Mouse (Mus musculus) thymus, adult 2 months (tissue): ENCODE data around the gene Prkce. TPM values are rescaled to one million over a fixed set of nuclear protein-coding genes. Genes with fewer than 3 reads are reported as not detected.

Source experiments
- DNase-seq: peaks from one replicate; pipeline ENCODE4 v3.0.0; 2021
- H3K27ac ChIP-seq: fragments of 200-500 bp; 2 replicates; pipeline ENCODE4 v1.5.1; 2012; ENCODE audit warnings: low read length, control low read depth; ENCODE audit not compliant: control insufficient read depth, insufficient read depth
- H3K27me3 ChIP-seq: fragments of 200-500 bp; 2 replicates; pipeline ENCODE4 v1.6.1; 2012; ENCODE audit warnings: mild to moderate bottlenecking, low read length, moderate library complexity, mixed read lengths; ENCODE audit not compliant: control insufficient read depth, insufficient read depth
- H3K36me3 ChIP-seq: fragments of 200-500 bp; 2 replicates; pipeline ENCODE4 v1.6.1; 2012; ENCODE audit warnings: mild to moderate bottlenecking, low read length, moderate library complexity; ENCODE audit not compliant: control insufficient read depth, insufficient read depth
- H3K4me1 ChIP-seq: fragments of 200-500 bp; replicated peaks from 2 replicates; pipeline ENCODE4 v1.6.1; 2012; ENCODE audit warnings: low read length; ENCODE audit not compliant: control insufficient read depth, insufficient read depth
- H3K4me3 ChIP-seq: fragments of 200-500 bp; 2 replicates; pipeline ENCODE4 v1.5.1; 2012; ENCODE audit warnings: mild to moderate bottlenecking, low read length, control low read depth, moderate library complexity; ENCODE audit not compliant: control insufficient read depth, insufficient read depth
- CTCF ChIP-seq: fragments of 200-500 bp; IDR thresholded peaks from 2 replicates; pipeline ENCODE4 v1.5.1; 2012; ENCODE audit warnings: mild to moderate bottlenecking, control low read depth, low read length, moderate library complexity, borderline replicate concordance; ENCODE audit not compliant: control insufficient read depth, poor library complexity, insufficient read depth; ENCODE audit errors: extremely low read depth
- POLR2A ChIP-seq: fragments of 200-500 bp; IDR thresholded peaks from 2 replicates; pipeline ENCODE4 v1.6.1; 2012; ENCODE audit warnings: mild to moderate bottlenecking, low read length, control low read depth, moderate library complexity; ENCODE audit not compliant: control insufficient read depth, poor library complexity, insufficient read depth; ENCODE audit errors: extremely low read depth
- WGBS: fragments of 180-500 bp; shearing (Covaris S2); methylation state at CpG from one replicate; pipeline ENCODE4 v1.1.7; 2018; 5-methylcytosine and 5-hydroxymethylcytosine counted together
- polyA plus RNA-seq: library from polyadenylated mRNA; depleted of rRNA; stranded (reverse); fragments of >200 nt; gene quantifications from 2 replicates; pipeline ENCODE4 v1.2.3, GENCODE M21; 2012

Gene Prkce
- polyA plus RNA-seq, 1 experiment = 1.6 TPM

GRCm38 (mm10) chr17:86234587-86235150 lies 67.1 kb downstream of the Prkce start:
- no peak for DNase-seq
- TF ChIP-seq CTCF = no peak
- no peak for TF ChIP-seq POLR2A
- H3K36me3 ChIP-seq = no peaks in the 10 kb centered on the region
- H3K27me3 ChIP-seq = no peaks in the 10 kb centered on the region; the same call in 1 of the 2 replicates
- H3K4me3 ChIP-seq = no peak overlapping the region
- WGBS = 41% methylated on average over 9 of the region's 9 CpGs
- H3K27ac ChIP-seq = no peak overlapping the region
- H3K4me1 ChIP-seq = peaks cover 4% of the 10 kb centered on the region

- TF ChIP-seq POLR2A (no peak), CTCF (no peak)
- 87% methylated on average over 10 of the region's 10 CpGs for whole genome bisulfite sequencing
- Histone ChIP-seq H3K27me3 (no peaks in the 10 kb centered on the region; the same call in 1 of the 2 replicates), H3K4me3 (no peak overlapping the region), H3K4me1 (peaks cover 4% of the 10 kb centered on the region), H3K36me3 (no peaks in the 10 kb centered on the region), H3K27ac (no peak overlapping the region)
- no peak for DNase-seq
These were observed 68.6 kb downstream of the Prkce start for GRCm38 (mm10) chr17:86236026-86236712.

GRCm38 (mm10) chr17:86236861-86237763 lies 69.5 kb downstream of the Prkce start:
- WGBS = 73% methylated on average over 16 of the region's 16 CpGs
- H3K4me1 ChIP-seq = peaks cover under 1% of the 10 kb centered on the region; the same call in 1 of the 2 replicates
- H3K4me3 ChIP-seq = no peak overlapping the region
- TF ChIP-seq CTCF (no peak), POLR2A (no peak)
- DNase-seq = no peak
- H3K27me3 ChIP-seq = no peaks in the 10 kb centered on the region; the same call in 1 of the 2 replicates
- H3K36me3 ChIP-seq = no peaks in the 10 kb centered on the region
- no peak overlapping the region for H3K27ac ChIP-seq

GRCm38 (mm10) chr17:86242291-86242690 lies 74.7 kb downstream of the Prkce start:
- DNase-seq = no peak
- no peak overlapping the region for H3K27ac ChIP-seq

GRCm38 (mm10) chr17:86243109-86243527 lies 75.5 kb downstream of the Prkce start:
- Histone ChIP-seq H3K4me3 (no peak overlapping the region), H3K4me1 (no peaks in the 10 kb centered on the region), H3K27ac (no peak overlapping the region), H3K36me3 (no peaks in the 10 kb centered on the region), H3K27me3 (no peaks in the 10 kb centered on the region; the same call in 1 of the 2 replicates)
- WGBS = 23% methylated on average over 16 of the region's 16 CpGs
- TF ChIP-seq CTCF (no peak), POLR2A (no peak)
- DNase-seq = no peak

More at GRCm38 (mm10) chr17:86242291-86242690, 74.7 kb downstream of the Prkce start:
- TF ChIP-seq CTCF (no peak), POLR2A (no peak)
- no peaks in the 10 kb centered on the region; the same call in 1 of the 2 replicates for H3K27me3 ChIP-seq
- no peak overlapping the region for H3K4me3 ChIP-seq
- 86% methylated on average over 9 of the region's 9 CpGs for WGBS
- no peaks in the 10 kb centered on the region for H3K4me1 ChIP-seq
- H3K36me3 ChIP-seq = no peaks in the 10 kb centered on the region

- Histone ChIP-seq H3K27ac (no peak overlapping the region), H3K4me1 (peaks cover under 1% of the 10 kb centered on the region; the same call in 1 of the 2 replicates), H3K4me3 (no peak overlapping the region), H3K36me3 (no peaks in the 10 kb centered on the region), H3K27me3 (no peaks in the 10 kb centered on the region; the same call in 1 of the 2 replicates)
- WGBS = 92% methylated on average over 5 of the region's 5 CpGs
- DNase-seq = no peak
- TF ChIP-seq CTCF = no peak
- TF ChIP-seq POLR2A = no peak
These were observed 76.8 kb downstream of the Prkce start for GRCm38 (mm10) chr17:86244397-86244796.
